Mouse (Mus musculus) lung, postnatal 14 days (tissue): ENCODE data around the gene Psrc1.

ENCODE experiments used
- DNase-seq: peaks from one replicate; pipeline ENCODE4 v3.0.0; 2021

The Psrc1 gene

DNA sequence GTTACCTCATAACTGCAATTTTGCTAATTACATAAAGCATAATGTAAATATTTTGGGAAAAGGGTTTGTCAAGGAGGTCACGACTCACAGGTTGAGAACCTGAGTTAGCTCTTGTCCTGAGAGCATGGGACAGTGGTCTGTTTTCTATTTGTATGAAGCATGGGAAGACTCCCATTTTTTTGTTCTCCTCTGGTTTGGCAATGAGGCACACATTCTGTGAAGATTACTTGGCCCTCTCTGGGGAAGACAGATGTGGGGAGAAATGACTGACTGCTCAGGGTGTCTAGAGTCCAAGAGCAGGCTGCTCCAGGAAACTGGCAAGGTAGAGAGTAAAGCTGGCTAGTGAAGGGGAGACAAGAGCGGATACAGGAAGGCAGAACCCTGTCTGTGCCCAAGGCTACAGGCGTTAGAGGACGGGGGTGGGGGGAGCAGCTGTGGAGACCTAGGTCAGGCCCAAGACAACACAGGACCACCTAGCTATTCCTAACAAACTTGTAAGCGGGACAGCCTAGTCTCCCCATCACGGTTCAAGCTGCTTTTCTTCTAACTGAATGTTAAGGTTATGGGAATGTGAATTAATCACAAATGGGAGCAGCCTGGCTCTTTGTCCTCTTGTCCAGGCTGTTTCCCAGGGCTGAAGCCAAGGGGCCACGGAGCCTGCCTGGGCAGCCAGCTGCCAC, 41.4 kb downstream of the Psrc1 start:
- no peak for DNase-seq

DNA sequence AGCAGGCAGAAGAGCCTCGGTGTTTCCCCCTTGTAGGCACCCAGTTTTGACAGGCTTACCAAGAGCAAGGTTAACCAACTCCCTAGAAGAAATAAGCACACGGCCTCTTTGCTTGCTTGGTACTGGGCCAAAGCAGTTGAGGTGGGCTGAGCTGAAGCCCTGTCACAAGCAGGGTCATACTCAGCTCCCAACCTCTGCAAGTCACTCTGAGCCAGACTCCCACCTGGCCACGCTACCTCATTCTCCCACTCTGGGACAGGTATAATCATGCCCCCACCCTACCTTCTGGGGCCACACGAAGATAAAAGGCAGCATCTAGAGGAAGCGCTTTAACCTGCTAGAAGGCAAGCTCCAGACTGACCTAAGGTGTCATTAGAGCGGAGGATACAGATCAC, 42.0 kb downstream of the Psrc1 start:
- DNase-seq = no peak

DNA sequence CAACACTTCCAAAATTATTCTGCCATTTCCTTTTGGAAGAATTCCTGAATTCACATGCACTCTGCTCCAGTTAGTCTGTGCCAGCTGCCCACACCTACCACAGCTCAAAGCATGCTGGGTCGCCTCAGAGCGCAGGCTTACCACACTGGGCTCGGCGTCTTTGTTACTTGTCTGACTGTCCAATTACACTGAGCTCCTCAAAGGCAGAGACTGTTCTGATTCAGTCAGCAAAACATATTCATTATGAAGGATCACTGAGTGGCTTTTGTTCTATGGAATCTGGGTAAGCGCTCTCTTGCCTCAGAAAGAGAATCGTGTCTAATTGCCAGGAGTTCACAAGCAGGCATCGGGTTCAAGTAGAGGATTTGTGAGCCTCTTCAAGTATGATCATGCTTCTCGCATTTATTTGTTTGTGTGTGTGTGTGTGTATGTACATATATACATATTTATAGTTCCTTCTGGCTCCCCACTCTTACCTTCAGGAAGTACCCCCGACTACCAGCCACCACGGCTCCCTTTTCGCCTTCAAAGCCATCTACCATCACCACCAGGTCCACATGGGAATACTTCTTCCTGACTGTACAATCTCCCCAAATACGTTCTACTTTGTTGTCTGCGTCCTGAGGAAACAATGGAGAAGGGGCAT, 49.0 kb downstream of the Psrc1 start:
- no peak for DNase-seq

DNA sequence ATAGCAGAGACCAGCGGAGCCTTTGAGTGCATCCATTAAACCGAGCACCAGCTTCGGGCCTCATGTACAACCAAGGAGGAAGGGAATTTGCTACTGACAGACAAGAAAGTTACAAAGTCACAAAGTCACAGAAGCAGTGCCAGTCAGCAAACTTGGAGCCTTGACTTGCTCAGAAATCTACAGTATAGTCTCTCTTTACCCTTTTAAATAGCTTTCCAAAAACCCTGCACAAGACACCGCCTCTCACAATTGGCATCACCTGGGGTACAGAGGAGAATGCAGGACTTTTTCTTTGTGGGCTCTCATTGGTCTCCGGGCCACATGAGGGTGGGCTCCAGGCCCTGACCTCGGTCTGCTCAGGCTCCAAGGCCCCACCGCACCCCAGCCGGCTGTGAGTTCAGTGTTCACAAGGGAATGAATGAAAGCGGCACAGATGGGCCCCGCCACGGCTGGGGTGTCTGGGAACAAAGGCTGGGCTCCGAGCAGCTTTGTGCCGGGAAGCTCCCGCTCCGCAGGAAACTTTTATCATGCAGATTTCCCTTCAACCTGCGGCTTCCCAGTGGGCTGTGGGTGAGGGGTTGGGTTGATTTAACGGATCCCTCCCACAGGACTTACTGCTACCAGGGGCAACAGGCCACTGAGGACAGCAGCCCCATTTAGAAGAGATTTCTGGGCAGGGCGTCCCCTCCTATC, 49.7 kb downstream of the Psrc1 start:
- DNase-seq = no peak

DNA sequence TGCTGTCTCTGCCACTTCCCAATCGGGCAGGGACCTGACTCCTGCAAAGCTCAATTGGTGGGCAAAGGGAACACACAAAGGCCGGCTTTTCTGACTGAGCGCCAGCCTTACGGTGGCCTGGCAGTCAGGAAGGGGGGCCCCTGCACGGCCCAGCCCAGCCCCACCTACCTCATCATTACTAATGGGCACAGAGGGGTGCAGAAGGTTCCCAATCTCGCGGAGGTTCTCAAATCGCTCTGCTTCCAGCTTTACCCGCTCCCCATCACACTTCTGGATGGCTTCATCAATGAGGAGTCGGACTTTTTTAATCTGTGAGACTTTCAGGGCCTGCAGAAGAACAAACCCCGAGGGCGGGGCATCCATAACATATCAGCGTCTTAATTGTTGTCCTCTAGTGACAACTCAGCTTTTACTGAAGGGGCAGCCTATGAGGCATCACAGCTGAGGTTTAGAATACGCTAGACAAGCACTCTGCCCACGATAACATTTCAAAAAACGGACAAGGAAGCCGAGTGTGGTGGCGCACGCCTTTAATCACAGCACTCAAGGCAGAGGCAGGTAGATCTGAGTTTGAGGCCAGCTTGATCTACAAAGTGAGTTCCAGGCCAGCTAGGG, 50.3 kb downstream of the Psrc1 start:
- DNase-seq = no peak

DNA sequence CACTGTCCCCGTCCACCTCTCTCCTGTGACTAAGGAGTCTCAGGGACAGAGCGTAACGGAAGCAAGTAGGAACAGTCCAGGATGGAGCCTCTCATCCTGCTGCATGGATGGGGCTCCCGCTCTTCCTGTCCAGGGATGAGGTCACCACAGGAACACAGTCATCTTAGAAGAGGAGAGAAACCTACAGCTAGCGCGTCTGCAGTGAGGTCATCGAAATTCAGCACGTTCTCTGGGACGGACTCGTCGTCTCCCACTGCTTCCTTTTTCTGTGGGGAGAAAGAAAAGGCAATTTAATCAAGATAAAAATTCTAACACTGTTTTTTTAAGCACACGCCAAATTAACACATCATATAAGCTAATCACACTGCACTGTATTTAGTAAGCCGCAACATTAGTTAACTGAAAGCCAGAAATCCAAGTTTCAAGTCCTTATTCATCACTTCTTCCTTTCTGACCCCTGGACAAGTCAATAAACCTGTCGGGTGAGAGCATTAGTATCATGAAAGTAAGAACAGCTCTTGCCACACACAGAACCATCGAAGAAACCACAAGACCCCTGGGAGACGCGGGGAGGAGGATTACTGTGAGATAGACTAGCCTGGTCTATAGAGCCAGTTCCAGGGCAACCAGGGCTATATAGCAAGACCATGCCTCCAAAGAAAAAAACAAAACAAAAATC, 52.2 kb downstream of the Psrc1 start:
- no peak for DNase-seq

DNA sequence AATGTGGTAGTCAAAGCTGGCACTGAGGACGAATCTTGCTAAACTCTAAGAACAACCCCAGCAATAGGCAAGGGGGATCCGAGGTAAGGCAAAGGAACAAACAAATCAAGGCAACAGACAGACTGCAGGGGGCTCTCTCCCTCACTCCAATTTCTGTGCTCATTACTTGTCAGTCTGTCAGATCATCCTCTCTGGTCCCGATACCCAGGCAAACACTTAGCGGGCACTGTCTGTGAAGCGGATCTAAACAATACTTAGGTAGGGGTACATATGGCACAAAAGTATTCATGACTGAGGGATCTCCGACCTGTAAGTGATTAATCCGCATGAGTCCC, 52.7 kb downstream of the Psrc1 start:
- DNase-seq = no peak
